Mouse (Mus musculus) layer of hippocampus, adult 8-10 months (tissue): ENCODE measurements at regions not wholly inside any gene's neighbourhood (a gene's known extent, or its start where the extent isn't known, plus 50 kb on each side); places are given as distances from the start of the nearest gene placed in this dataset.

ENCODE experiments used
- DNase-seq, 2 experiments: peaks; one replicate each; pipeline ENCODE4 v3.0.0; 2022; ENCODE audit warnings: low spot score in 2 of 2

GRCm38 (mm10) chr2:117965758-117966157, 145.9 kb upstream of the Thbs1 start:
- no peak for DNase-seq

- no peak for DNase-seq
Measured at GRCm38 (mm10) chr2:117968731-117969130, 142.9 kb upstream of the Thbs1 start.

GRCm38 (mm10) chr2:117970631-117971030, 141.0 kb upstream of the Thbs1 start:
- DNase-seq: no peak

DNA sequence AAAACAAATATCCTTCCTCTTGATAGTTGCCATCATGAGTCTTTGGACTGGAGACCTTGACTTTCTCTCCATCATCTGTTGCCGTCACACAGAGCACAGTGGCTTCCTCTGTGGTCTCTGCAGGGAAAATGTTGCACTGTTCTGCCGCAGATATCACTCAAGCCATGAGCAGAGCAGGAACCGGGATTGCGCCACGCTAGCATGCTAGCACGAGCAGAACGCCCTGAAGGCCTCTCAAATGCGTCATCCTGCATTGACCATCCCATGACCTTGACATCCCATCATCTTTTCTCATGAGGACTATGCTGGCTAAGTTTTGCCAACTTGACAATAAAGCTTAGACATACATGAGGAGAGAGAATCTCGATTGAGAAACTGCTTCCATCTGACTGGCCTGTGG, 134.6 kb upstream of the Thbs1 start:
- DNase-seq: no peak

DNA sequence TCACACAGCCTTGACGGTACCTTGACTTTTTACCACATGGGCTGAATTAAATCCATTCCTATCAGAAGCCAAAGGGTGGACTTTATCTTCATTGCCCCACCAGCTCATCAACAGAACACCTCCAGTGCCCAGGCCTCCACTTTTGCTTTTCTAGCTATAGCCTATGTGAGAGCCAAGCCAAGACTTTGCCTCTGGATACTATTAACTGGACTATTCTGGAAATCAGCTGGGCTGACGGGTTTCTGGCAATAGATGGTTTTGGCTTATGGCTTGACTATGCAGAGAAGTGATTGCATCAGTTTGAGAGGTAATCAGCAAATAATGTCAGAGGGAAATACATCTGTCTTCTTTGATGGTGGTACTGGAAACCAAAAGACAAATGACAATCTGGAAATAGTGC, 130.8 kb upstream of the Thbs1 start:
- DNase-seq: no peak

DNA sequence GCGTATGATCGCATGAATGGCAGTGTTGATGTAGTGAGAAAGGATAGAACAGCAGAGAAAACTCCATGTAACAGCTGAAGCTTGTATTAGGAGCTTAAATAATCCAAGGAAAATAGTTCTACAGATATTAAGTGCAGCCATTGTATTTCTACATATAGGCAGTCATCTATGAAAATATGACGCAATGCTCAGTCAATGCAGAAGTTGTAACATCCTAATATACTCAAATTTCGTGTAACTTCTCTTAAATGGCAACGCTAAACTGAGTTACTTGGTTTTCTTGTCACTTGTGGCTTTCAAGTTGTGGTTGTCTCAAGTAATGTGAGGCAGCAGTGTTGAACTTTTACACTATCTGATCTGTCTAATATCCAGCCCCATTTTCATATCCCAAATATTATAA, 127.1 kb upstream of the Thbs1 start:
- no peak for DNase-seq

GRCm38 (mm10) chr2:117987426-117988215, 124.1 kb upstream of the Thbs1 start:
- no peak for DNase-seq

DNA sequence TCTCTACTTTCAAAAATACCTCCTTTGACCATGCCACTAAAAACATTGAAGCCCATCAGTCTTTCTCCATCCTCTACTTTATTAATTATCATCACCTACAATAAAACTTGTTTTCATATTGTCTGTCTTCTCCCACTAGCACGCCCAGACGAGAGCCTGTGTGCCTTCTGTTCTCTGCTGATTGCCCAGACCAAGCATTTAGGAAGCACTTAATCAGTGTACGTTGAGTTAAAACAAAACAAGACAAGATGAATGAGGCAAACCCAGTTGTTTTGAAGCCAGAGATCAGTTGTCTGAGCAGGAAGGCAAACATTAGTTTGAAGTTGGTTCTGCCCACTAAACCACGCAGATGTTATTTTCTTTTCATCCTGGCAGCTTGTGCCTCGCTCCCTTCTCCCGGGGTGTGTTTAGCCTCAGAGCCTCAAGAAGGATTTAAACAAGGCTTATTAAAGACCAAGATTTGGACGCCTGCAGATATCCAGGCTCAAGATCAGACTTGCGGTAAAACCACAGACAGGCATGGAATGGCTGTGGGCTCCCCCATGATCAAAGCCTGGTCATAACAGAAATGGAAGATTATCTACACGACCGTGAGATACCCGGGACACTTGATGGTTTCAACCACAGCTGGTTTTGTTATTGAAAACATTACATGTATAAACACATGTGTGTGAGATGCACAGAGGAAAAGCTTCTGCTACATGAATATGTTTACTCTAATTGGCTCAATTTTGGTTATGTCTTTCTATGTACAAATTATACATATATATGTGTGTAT, 123.1 kb upstream of the Thbs1 start:
- no peak for DNase-seq

DNA sequence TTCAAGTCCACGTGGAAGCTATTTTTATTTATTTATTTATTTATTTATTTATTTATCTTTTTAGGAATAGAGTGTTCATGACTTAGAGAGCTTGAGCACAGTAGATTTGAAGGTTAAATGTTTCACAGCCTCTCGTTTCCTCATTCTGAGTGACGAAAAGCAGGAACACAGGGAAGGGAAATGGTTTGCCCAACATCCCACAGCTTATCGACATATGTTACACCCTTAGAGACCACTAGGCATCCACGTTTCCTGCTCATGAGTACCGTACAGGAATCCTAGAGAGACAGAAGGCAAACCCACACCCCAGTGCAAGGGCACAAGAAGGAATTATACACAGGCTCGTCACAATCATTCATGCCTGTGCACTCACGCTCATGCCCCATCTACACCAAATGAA, 122.5 kb upstream of the Thbs1 start:
- DNase-seq: no peak

GRCm38 (mm10) chr2:117996130-117997083, 115.3 kb upstream of the Thbs1 start:
- no peak for DNase-seq

DNA sequence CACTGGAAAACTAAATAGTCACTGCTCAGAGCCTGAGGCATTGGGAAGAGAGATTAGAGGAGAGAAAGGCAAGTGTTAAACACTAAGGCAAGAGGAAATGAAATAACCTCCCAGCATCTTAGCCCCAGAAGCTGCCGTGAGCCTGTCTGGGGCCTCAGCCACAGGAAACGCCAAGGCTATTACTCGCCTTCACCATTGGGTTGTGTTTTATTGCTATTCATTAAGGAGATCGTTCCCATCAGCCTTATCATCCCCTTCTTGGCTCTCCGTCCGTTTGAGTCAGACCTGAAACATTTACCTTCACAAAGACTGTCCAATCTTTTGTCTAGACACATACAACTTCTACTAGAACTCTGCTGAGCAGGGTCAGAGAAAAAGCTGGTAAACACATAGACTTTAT, 112.0 kb upstream of the Thbs1 start:
- DNase-seq: no peak

- DNase-seq: no peak
Measured at GRCm38 (mm10) chr2:118004191-118004590, 107.5 kb upstream of the Thbs1 start.

DNA sequence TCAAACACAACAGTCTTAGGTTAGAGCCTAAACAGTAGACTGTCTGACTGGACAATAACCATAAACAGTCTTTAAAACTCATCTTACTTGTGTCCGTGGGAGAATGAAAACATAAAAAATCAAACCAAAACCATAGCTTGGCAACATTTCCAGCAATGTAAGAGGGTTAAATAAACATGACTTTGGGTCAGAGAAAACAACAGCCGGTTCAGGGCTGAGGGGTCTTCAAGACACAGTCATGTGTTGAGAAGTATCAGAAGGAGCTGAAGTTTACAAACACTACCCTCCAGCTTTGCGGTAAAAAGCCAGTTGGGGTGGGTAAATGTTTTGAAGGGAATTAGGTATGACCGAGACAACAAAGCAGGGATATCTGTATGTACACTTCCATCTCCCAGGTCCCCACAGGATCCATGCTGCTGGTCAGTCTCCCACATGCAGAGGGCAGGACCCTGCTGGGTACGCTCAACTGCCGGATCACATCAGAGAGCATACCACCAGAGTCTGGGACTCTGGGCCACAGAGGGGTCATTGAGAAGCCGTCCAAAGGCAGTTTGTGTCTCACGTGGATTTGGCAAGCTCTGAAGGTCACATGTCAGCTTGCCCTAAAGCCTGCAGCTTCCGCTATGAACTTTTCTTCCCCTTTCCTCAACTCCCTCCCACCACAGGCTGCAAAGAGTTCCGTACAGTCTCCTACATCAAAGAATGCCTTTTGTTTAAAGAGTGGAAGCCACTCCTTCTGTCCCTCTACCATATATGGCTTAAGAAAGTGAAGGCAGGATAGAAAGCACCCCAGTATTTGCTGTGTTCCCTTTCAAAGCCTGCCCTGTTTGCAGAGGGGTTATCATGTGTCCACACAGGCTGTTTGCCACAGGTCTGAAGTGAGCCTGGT, 103.9 kb upstream of the Thbs1 start:
- DNase-seq: no peak

GRCm38 (mm10) chr2:118011679-118012078, 100.0 kb upstream of the Thbs1 start:
- DNase-seq: no peak

DNA sequence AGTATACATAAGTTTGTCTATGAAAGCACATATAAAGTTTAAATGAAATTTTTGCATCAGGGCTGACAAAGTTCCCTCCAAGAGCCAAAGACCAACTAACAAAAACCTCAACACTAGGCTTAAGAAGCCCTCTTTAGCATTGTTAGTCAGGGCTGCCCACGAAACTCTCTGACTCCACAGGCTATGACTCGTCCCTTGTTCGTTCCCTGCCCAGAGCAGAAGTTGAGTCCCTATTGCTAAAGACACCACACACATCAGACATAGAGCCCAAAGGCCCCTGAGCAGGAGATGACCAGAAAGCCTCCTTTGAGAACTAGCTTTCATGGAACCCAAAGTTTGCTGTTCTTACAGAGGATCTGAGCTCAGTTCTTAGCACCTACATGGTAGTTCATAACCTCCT, 99.5 kb upstream of the Thbs1 start:
- no peak for DNase-seq

DNA sequence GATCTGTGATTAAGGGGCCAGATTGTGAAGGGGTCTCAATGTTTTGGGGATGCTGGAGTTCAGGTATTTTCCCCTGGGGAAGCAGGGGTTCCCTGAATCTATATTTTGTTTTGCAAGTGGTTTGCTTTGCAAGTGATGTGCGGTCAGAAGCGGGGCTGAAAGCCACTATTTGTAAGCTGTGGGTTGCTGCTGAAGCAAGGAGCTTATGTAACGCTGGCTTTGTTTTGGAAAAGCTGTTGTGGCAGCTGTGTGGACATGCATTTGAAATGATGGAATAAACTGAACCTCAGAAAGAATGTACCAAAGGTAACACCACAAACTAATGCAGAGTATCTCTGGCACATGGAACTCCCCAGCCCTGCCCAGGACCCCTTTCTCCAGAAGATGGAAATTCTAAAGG, 98.5 kb upstream of the Thbs1 start:
- peak; percentile 12 to 13 for DNase-seq

- no peak for DNase-seq
Measured at GRCm38 (mm10) chr2:118015182-118015581, 96.5 kb upstream of the Thbs1 start.

- no peak for DNase-seq
Measured at GRCm38 (mm10) chr2:118025829-118026735, 85.6 kb upstream of the Thbs1 start.

DNA sequence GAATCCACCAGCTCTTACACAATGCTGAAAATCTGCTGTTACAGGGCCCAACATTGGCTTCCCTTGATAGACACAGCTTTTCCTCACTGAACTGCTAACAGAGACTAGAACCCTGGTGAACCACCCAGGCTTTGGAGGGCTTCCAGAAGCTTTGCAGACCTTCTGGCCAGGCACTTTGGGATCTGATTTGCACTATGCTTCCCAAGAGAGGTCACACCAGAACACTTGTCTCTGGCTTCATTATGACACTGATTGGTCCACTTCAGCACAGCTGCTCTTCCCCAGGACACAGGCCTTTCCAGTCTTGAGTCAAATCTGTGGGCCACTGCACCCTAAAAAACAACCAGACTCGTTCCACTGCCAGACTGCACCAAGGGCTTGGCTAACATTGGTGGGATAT, 82.8 kb upstream of the Thbs1 start:
- DNase-seq: no peak
